Mouse (Mus musculus) erythroid progenitor cell, adult 5-6 weeks (primary cell): Measurements from ENCODE around the gene Pigh. TPM values are rescaled to one million over a fixed set of nuclear protein-coding genes. Genes with fewer than 3 reads are reported as not detected.
A peak's percentile ranks its signal among the peaks of the same experiment; 100 is the strongest.

ENCODE experiments used
- ATAC-seq: replicated peaks from 2 replicates; pipeline ENCODE4 v1.8.0; 2016; ENCODE audit warnings: moderate number of reproducible peaks, mild to moderate bottlenecking, moderate TSS enrichment, inconsistent platforms; ENCODE audit not compliant: poor library complexity, low FRiP score, severe bottlenecking
- total RNA-seq, 2 experiments: library from RNA; stranded (forward) in 1 of 2; stranded (reverse) in 1 of 2; fragments of 150-400 nt in 1 of 2; fragments of 186-747, 209-891 nt in 1 of 2; gene quantifications; 2 replicates each; pipeline versions ENCODE4 v1.2.3 to v1.2.4; 2015 to 2017; ENCODE audit warnings: low replicate concordance in 2 of 2

The Pigh gene
- total RNA-seq (2015; ENCODE audit: low replicate concordance) (2.1 and 4.0 TPM in 2 replicates), total RNA-seq (2017; ENCODE audit: low replicate concordance) (1.7 and 4.6 TPM in 2 replicates)

DNA sequence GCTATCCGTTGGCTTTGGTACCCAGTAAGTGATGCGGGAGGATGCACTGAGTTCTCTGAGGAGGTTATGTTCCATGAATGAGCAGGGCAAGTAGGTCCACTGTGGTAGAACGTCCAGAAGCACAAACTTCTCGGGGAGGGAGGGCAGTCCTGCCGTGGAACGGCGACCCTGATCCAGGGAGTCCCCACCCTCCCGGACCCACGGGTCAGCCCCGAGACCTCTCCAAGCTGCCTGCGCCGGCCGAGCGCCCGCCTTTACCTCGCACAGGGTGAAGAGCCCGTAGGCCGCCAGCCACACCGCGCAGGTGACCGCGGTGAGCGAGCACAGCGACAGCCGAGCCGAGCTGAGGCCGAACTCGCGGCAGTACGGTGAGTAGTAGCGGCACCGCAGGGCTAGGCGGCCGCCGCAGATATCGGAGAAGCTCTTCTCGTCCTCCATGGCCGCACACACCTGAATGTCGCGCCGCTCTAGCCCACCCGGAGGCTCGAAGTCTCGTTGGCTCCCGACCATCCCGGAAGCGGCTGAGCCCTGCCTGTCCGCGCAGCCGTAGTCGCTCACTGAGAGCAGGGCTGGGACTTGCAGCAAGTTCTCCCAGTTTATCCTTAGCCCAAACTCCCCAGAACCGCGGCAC lies at the start of gene Pigh:
TSS of gene Pigh (minus strand) at position 470 of the 631 bp plus-strand sequence.
- ATAC-seq, result peak; percentile 84

DNA sequence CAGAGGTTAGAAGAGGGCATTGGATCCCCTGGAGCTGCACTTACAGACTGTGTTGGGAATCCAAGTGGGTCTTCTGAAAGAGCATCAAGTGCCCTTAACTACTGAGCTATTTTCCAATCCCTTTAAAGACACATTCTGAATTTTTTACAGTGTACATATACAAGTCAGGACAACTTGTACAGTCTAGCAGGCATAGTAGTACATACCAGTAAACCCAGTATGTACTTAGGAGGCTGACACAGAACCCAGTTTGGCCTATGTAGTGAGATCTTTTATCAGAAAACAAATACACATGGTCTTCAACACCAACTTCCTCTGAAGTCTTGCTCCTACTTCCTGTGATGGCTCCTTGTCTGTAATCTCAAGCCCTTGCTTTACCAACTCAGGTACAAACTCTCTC lies 49.5 kb upstream of the Pigh start:
- no peak for ATAC-seq

- ATAC-seq, result no peak
Observed at GRCm38 (mm10) chr12:79136949-79137348, 47.5 kb upstream of the Pigh start.

GRCm38 (mm10) chr12:79135105-79135504 lies 45.7 kb upstream of the Pigh start:
- ATAC-seq, result no peak

DNA sequence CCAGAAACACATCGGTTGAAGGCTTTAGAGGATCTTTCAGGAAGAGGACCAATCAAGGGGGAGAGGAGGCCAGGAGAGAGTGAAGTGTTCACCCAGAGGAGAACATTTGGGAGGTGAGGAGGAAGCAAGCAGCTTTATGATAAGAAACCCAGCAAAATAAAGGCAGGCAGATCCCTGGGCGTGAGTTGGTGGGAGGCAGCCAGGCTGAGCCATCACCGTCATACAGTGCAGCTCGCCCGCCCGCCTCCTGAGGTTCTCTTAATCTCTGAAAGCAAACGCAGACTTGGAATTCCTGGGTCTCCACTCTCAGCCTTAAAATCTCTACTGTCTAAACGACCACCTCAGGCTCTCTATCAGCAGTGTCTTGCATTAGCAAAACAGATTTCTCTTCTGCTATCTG lies 45.2 kb upstream of the Pigh start:
- no peak for ATAC-seq

GRCm38 (mm10) chr12:79131706-79132460 lies 42.4 kb upstream of the Pigh start:
- no peak for ATAC-seq

DNA sequence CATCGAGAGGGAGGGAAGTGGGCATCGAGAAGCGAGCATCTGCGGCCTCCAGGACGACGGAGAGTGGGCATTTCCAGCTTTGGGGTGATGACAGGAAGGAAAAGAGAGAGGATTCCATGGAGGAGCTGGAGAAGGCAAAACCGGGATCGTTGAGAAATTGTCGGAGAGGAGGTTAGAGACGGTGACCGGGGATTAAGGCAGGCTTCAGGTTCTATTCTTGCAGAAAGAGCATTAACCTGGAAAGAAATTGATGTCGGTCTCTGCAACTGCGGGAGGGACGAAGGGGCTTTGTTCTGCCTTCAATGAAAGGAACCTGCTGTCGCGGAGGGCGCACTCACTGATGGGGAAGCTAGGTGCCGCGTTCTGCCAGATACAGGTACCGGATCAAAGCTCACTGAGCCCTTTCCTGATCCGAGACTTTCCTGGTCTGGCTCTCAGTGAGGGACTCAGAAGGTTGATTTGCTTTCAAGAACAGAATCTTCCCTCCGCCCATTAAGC lies 41.8 kb upstream of the Pigh start:
- no peak for ATAC-seq

GRCm38 (mm10) chr12:79130299-79131177 lies 41.1 kb upstream of the Pigh start, which contains the start of gene Arg2:
Arg2 (plus strand) TSS chr12:79130777.
- peak; percentile 54; the same call in 1 of the 2 replicates for ATAC-seq

GRCm38 (mm10) chr12:79122820-79123219 lies 33.4 kb upstream of the Pigh start:
- no peak for ATAC-seq

DNA sequence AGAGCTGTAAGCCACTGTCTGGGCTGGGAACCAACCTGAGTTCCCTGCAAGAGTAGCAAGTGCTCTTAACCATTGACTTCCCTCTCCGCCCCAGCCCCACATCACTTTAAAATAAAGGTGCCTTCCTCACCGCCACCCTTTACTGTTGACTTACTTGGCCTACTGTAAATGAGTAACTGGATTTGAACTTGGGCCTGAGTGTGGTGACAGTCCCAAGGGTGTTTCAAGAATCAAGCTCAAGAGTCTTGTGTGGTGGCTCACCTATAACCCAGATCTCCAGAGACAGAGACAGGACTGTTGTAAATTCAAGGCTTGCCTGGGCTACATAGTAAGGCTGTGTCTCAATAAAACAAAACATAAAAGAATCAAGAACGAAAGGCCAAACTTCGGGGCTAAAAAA lies 29.5 kb upstream of the Pigh start:
- no peak for ATAC-seq

DNA sequence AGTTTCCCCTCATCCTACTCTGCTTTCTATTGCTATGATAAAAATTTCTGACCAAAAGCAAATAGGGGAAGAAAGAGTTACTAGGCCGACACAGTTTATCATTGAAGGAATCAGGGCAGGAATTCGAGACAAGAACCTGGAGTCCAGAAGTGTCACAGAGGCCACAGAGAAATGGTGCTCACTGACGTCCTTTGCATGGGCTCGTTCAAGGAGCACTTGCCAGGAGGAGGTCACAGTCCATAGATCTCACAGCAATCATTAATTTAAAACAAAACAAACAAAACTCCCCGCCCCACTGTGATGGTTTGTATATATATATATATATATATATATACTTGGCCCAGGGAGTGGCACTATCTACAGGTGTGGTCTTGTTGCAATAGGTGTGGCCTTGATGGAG lies 15.9 kb upstream of the Pigh start:
- ATAC-seq, result no peak

- ATAC-seq, result no peak
Observed at GRCm38 (mm10) chr12:79104544-79104943, 15.1 kb upstream of the Pigh start.

DNA sequence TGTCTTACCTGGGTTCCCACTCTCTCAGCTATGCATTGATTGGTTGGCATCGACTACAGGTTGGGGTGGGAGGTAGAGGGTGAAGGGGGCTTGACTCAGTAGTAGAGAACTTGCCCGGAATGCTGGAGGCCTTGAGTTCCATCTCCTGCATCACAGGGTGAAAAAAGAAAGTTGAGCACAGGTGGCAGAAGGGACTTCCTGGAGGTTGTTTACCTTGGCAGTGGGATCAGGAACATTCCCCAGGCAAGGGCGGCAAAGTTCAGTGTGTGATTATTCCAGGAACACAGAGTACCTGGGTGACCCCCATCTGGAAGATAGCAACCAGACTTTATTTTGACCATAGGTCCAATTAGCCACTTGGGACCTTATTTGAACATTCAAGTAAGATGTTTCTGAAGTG lies 14.3 kb upstream of the Pigh start:
- ATAC-seq, result no peak

DNA sequence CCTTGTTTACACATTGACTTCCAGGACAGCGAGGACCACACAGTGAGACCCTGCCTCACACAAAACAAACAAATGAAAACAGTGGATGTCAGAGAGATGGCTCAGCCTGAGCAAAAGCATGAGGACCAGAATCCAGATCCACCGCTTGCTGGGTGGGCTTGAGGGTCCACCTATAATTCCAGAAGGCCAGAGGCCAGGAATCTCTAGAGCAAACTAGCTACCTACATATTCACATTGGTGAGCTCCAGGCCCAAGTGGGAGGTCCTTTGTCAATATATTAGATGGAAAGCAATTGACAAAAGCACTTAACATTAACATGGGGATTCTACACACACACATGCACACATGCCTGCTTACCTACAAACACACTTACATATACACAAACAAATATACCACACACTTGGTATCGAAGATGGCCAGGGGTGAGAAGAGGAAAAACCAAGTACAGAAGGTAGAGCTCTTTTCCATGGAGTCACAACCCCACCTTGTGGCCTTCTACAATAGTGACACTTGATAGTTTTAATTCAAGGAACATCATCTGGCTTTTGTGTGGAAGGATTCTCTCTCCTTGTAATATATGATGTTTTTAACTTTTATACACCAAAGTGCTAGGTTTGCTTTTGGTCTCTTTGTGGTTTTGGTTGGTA lies 7.8 kb upstream of the Pigh start:
- ATAC-seq, result no peak

DNA sequence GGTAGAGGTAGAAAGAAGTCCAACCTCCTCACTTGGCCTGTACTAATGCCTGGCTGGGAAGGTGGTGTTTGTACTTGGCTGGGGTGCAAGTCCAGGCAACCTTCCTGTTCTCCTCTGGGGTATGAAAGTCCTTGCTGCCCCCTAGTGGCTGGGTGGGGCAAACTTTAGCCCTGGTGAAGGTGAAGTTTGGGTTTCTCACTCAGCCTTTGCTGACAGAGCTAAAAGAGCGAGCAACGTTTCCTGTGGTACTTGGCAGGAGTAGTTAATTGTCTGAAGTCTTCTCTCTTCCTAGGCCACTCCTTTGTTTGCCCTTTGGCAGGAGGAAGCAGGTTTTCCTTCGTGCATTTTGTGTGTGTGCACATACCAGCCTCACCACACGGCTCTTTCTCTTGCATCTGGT lies 3.1 kb upstream of the Pigh start:
- ATAC-seq, result no peak; the same call in 1 of the 2 replicates

DNA sequence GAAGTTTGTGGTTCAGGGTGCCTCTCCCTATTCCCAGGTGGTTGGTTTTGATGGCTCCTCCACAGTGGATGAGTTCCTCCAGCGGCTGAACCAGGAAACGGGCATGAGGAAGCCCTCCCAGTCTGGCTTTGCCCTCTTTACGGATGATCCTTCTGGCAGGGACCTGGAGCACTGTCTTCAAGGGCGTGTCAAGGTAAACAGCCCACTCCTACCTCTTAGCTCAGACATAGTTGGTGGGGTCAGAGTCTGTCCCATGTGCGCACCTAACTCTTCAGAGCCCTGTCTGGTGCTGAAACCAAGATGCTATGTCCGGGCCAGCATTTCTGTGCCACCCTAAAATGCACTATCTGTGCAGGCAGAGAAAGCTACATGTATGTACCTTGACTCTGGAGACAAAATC lies 16.1 kb downstream of the Pigh start:
- ATAC-seq, result no peak

DNA sequence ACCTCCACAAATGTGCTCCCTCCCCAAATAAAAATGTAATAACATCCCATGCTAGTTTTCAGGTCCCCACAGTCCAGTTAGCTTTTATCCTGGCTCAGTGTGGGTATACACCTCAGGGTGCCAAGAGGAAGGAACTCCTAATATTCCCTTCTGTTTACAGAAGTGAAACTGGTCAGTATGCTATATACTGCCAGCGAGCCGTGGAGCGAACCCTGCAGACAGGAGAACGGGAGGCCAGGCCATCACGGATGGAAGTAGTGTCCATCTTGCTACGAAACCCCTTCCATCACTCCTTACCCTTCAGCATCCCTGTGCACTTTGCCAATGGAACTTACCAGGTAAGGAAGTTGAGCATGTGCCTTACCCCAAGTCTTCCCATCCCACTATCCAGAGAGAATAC lies 16.9 kb downstream of the Pigh start:
- no peak for ATAC-seq

GRCm38 (mm10) chr12:79070736-79071333 lies 18.6 kb downstream of the Pigh start:
- ATAC-seq, result no peak

DNA sequence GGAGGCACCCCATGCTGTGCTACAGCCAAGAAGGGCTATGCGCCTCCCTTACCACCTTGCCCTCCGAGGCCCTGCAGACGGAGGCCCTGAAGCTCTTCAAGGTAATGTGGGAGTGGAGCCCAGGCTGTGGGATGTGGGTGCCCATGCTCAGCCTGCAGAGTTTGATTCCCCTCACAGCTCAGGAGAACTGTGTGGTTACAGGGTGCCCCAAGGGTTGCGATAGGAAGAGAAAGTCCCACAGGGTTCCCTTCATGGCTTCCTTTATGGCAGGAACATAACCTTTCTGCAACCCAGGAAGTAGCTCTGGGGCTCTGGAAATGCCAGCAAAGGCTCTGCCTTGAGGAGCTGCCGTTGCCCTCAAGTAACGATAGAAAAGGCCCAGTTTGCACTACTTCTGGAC lies 19.5 kb downstream of the Pigh start:
- ATAC-seq, result no peak
